Mouse (Mus musculus): ENCODE data around the gene Rbm8a.

The Rbm8a gene

GRCm38 (mm10) chr3:96629729-96630600 lies at the start of gene Rbm8a:
TSS of gene Rbm8a (plus strand) at chr3:96629933.
- peak; percentile 98 for DNase-seq (ENCODE audit: low read depth, low spot score)

- DNase-seq (ENCODE audit: low read depth, low spot score), result no peak
These were observed 48.6 kb upstream of the Rbm8a start for GRCm38 (mm10) chr3:96581141-96581540.

DNA sequence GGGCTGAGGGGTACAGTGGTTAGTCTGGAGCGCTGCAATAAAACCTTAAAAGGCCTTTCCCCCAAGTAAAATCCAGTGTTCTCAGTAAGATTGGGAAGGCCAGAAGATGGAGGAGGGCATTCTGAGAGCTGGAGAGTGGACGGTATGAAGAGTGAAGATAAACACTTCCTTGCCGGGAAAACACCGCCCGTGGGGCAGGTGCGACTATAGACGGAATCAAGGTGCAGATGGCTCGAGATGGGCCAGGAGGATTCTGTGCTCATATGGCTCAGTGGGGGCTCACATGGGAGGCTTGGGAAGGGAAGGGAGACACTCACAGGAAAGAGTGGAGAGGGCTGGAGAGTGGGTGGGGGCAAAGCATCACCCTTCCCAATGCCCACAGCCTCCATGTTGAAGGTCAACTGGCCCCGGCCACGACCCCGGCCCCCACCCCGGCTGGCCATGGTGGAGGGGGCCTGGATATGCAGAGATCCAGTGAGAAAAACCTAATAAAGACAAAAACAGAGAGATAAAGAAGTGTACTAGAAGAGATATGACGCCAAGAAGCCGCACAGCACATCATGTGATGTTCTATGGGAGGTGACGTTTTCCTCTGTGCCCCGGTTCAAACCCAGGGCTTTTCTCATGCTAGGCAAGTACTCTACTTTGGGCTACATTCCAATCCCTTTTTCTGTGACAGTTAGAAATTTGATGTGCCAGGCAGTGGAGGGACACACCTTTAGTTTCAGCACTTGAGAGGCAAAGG lies 47.8 kb upstream of the Rbm8a start:
- DNase-seq (ENCODE audit: low read depth, low spot score), result no peak

- DNase-seq (ENCODE audit: low read depth, low spot score), result no peak
These were observed 46.3 kb upstream of the Rbm8a start for GRCm38 (mm10) chr3:96583386-96583785.

GRCm38 (mm10) chr3:96590657-96591056 lies 39.1 kb upstream of the Rbm8a start:
- DNase-seq (ENCODE audit: low read depth, low spot score), result no peak

- DNase-seq (ENCODE audit: low read depth, low spot score), result no peak
These were observed 36.4 kb upstream of the Rbm8a start for GRCm38 (mm10) chr3:96593374-96593773.

DNA sequence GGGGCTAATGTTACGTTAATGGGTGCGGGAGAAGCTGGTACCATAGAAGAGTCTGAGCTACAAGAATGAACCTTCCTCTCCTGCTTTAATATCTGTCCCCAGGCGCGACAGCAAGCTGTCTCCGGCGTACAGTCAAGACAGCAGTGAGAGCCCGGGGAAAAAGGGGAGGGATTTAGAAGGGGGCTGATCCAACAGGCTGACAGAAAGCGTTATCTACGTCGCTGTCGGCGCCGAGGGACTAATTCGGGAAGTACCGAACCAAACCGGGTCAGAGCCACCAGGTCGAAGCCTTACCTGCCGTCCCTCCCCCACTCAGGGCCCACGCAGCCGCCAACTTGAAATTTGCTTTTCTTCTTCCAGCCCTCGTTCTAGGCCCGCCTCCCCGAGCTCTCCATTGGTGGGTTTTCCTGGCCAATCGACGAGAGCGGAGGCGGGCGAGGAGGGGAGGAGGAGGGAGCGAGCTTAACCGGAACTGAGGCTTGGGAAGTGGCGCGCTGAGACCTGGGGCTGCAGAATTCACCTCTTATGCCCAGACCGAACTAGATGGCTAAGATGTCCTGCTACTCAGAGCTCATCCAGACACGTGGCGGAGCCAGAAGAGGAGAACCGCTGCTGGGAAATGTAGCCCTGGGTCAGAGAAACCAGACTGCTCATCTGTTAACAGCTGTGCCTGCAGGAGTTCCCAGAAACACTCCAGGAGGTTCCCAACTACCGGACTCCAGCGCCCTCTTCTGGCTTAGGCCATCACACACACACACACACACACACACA lies 35.8 kb upstream of the Rbm8a start, which contains the start of gene Polr3gl:
Gene Polr3gl, minus strand, starts transcription at position 392 of the 771 bp plus-strand sequence.
- DNase-seq (ENCODE audit: low read depth, low spot score), result peak; percentile 81

GRCm38 (mm10) chr3:96594851-96595250 lies 34.9 kb upstream of the Rbm8a start:
- no peak for DNase-seq (ENCODE audit: low read depth, low spot score)

- no peak for DNase-seq (ENCODE audit: low read depth, low spot score)
These were observed 34.1 kb upstream of the Rbm8a start for GRCm38 (mm10) chr3:96595661-96596060.

DNA sequence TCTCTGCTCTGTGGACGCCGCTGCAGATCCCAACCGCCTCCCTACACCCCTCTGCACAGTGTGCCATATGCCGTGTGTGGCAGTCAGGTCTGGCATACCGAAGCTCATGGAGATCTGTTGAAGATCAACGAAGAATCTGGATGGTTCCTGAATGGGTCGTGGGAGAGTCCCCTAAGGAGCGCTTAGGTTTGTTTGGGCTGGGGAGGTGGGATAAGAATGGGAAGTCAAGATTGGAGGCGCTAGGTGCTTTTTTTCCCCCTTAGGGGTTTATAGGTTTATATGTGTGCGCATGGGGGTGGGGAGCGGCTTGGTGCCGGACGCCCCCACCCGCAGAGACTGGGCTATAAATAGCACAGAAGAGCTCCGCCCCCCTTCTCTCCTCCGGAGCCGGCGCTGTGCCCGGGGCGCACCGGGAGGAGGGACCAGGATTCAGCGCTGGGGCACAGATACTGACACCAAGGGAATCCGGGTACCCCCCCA lies 33.5 kb upstream of the Rbm8a start, which contains the start of gene Ankrd34a:
Gene Ankrd34a, plus strand, starts transcription at position 409 of the 480 bp plus-strand sequence.
- peak; percentile 46 for DNase-seq (ENCODE audit: low read depth, low spot score)

GRCm38 (mm10) chr3:96596855-96597254 lies 32.9 kb upstream of the Rbm8a start:
- no peak for DNase-seq (ENCODE audit: low read depth, low spot score)

DNA sequence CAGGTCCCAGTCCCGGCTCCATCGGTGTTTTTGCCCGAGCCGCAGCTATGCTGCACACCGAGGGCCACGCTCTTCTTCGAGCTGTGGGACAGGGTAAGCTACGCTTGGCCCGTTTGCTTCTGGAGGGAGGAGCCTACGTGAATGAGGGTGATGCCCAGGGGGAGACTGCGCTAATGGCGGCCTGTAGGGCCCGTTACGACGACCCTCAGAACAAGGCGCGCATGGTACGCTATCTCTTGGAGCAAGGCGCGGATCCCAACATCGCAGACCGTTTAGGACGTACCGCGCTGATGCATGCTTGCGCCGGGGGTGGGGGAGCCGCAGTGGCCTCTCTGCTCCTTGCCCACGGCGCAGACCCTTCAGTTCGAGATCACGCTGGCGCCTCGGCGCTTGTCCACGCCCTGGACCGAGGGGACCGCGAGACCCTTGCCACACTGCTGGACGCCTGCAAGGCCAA lies 32.3 kb upstream of the Rbm8a start:
- DNase-seq (ENCODE audit: low read depth, low spot score), result no peak

GRCm38 (mm10) chr3:96598156-96599068 lies 31.3 kb upstream of the Rbm8a start:
- no peak for DNase-seq (ENCODE audit: low read depth, low spot score)

DNA sequence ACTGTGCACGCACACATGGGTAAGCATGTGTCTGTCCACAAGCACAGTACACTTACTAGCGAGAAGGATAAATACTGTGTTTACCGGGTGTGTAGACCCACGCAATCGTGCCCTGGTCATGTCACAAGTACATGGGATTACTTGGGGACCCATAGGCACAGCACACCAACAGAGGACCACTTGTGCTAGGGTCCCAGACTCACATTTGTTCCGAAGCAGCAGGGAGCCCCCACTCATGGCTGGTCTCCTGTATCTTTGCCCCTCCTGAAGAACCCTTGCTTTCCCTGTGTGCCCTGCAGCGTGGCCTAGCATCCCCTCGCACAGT lies 30.7 kb upstream of the Rbm8a start:
- no peak for DNase-seq (ENCODE audit: low read depth, low spot score)

DNA sequence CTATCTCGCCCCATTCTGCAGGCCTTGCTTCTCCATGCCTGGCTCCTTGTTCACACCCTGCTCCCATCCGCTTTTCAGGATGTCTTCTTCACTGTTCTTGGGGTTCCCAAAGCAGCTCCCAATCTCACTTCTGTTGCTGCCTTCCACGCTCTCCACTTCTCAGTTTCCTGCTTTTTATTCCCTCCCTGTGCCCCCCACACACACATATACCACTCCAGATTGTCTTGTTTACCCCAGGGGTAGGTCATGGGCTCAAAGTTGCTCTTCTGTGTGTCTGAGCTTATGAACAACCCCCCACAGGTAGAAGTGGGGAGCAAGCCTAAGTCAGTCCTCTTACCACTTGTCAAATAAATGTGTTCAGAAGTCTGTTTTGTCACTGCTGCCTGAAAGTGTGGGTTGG lies 30.3 kb upstream of the Rbm8a start:
- no peak for DNase-seq (ENCODE audit: low read depth, low spot score)

GRCm38 (mm10) chr3:96600639-96601250 lies 29.0 kb upstream of the Rbm8a start, which contains the start of gene Lix1l:
TSS of gene Lix1l (plus strand) at chr3:96601149.
- peak; percentile 79 for DNase-seq (ENCODE audit: low read depth, low spot score)

DNA sequence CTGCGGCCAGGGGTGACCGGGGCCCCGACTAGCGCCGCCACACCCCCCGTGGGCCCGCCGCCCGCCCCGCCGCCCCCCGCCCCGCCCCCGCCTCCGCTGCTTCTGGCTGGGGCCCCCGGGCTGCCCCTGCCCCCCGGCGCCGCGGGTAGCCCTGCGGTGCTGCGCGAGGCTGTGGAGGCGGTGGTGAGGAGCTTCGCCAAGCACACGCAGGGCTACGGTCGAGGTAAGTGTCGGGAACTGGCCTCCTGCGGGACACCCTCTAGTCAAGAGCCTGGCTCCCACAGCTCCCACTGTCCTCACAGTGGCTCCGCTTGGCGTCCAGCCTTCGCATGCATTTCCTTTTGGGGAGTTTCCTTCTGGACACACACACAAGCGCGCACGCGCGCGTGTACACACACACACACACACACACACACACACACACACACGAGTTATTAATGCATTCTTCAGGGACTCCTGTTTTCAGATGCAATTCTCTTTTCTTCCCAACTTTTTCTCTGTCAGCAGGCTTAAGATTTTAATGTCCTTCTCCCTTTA lies 28.4 kb upstream of the Rbm8a start:
- no peak for DNase-seq (ENCODE audit: low read depth, low spot score)

DNA sequence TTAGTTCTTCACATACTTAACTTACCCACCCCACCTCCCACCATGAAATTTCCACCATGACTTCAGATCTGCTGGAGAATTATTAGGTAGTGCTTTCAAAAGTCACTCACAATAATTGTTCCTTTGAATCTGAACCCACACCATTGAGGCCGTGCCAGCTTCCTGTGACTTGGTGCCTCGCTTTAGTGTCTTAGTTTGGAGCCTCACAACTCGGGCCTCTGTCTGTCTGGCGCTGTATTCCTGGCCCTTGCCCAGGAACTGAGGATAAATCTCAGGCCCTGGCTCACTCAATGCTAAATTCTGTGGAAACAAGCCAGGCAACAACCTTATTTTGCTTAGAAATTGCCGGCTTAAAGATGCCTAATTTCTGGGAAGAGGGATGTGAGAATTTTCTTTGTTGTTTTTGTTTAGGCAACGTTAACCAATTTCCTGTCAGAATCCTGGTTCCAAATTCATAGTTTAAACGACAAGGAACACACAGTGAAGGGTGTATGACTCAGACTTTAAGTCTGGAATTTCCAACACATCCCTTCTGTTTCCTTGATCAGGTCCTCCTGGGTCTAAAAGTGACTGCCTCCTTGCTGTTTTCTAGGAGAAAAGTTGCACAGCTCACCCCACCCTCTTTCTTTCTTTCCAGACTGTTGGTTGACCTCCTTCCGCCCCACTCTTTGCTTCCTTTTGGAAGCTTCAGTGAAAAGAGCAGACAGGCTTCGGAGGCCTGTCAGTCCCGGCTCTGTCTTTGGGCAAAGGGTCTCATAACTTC lies 27.6 kb upstream of the Rbm8a start:
- no peak for DNase-seq (ENCODE audit: low read depth, low spot score)

DNA sequence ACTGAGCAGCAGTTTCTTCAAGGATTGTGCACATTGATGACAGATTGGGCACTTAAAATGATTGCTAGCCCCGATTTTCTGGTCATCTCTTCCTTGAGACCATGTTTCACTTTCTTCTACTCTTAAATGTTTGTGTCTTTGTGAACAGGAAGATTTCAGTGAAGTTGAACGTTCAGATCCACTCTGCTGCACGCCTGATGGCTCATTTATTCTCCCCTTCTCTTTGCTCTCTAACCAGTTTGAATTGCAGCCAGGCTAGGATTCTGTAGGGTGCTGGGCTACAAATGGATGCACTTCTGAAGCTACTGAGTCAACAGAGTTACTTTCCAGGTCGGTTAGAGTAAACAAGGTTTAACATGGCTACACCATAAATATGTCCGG lies 27.0 kb upstream of the Rbm8a start:
- DNase-seq (ENCODE audit: low read depth, low spot score), result no peak

Data from retina, adult 2 months (tissue).